Mouse (Mus musculus) cerebellum, adult (tissue): ENCODE results near the gene Amh.

Source experiments
- ATAC-seq: cut with Nextera tagmentation; 2 replicates; pipeline ENCODE4 v1.9.2; 2017; ENCODE audit warnings: mild to moderate bottlenecking, moderate library complexity, mixed read lengths; ENCODE audit not compliant: insufficient number of reproducible peaks, low FRiP score, low TSS enrichment

Amh gene

GRCm38 (mm10) chr10:80784871-80785270, 20.2 kb upstream of the Amh start:
- no peak for ATAC-seq

DNA sequence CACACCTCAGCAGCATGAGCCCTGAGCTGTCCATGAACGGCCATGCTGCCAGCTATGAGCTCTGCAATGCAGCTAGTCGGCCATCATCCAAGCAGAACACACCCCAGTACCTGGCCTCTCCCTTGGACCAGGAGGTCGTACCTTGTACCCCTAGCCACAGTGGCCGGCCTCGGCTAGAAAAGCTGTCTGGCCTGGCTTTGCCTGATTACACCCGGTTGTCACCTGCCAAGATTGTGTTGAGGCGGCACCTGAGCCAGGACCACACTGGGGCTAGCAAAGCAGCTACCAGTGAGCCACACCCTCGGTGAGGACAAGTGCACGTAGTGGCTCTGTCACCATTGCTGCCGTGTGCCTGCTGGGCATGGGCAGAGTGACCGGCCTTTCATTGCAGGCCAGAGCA, 19.1 kb upstream of the Amh start:
- no peak for ATAC-seq

DNA sequence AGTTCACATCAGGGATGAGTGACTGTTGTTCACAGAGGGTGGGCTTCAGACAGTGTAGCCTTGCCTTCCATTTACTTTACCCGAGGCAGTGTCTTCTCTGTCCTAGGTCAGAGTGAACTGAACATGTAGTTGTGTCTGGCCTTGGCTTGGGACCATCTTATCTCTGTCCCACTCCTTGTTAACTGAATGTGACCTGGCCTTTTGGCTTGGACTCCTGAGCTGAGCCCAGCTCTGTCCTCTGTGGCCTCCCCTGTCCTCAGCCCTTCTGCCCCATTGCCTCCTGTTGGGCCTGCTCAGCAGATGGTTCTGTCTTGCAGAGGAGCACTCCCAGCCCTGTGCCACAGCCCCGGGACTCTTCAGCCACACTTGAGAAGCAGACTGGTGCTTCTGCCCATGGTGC, 17.5 kb upstream of the Amh start:
- ATAC-seq, result no peak

- no peak for ATAC-seq
These were observed 14.2 kb upstream of the Amh start for GRCm38 (mm10) chr10:80790761-80791404.

DNA sequence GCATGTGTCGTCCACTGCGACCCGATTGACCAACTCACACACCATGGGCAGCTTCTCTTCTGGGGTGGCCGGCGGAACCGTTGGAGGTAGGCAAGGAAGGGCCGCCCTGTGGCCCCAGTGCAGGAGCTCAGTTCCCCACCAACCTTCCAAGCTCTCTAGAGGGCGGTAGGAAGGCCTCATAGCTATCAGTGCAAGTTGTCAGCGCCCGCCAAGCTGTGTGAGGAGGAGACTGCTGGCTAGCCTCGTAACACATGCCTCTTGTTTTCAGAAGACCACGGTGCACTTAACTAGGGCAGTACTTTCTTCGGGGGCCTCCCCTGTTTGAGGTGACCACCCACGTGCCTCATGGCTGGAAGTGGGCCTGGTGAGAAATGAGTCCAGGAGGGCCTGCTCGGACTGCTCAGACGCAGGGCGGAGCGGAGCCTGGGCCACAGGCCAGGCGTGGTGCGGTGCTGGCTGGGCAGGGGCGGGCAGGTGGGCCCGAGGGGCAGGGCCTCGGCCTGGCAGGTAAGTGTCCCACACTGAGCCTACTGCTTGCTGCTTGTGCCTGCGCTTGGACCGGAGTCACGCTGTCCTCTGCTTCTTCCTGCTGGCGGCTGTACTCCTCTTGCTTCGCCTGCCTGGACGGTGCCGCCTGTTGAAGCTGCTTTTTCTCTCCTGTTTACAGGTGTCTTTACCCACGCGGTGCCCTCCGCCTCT, 13.4 kb upstream of the Amh start:
- no peak; the same call in 1 of the 2 replicates for ATAC-seq

- ATAC-seq, result peak; percentile 68; the same call in 1 of the 2 replicates
These were observed 12.6 kb upstream of the Amh start for GRCm38 (mm10) chr10:80792175-80793032.

DNA sequence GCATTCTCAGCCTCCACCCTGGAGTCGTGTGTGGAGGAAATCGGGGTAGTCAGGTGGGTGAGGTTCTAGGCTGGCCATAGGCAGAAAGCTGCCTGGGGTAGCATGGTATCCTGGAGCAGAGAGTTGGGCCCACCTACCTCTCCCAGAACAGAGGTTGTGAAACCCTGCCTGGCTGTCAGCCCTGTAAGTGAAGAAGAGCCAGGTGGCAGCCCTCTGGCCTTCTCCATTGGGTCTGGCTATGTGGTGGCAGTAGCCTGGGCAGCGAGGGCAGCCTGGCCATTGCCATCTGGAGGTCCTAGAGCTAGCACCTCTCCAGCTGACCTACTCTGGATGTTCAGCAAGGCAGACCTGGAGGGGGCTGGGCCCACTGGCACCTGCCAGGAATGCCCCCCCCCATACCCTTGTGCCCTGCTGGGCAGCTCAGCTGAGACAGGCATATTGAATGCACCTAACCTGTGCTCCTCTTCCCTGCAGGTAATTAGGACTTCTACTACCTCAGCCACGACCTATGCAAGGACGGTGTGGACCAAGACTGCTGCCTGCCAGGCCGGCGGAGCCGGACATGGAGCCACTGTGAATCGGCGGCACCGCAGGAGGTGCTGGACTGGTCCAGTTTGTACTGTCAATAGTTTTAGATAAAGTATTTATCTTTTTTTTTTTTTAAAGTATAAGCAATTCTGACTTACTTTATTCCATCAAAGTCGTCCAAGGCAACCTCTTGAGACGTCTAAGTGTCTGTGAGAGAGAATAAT, 11.8 kb upstream of the Amh start:
- ATAC-seq, result peak; percentile 16; the same call in 1 of the 2 replicates

GRCm38 (mm10) chr10:80793803-80794202, 11.2 kb upstream of the Amh start:
- ATAC-seq, result no peak

DNA sequence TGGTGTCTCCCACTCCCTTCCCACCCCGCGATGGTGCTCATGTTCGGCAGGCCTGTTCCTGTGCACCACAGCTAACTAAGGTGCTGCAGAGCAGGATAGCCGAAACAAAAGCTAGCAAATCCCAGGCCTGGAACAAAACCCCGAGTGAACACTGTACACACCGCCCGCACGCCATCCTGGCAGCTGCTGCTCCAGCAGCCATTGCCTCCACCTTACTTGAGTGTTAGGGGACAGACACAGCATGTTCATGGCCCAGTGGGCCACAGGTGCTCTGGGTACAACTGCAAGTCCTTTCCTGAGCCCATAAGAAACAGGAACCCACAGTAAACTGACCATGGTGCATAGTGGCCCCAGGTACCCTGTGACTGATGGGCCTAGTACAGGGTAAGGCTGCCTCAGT, 10.3 kb upstream of the Amh start:
- no peak for ATAC-seq

- ATAC-seq, result no peak
These were observed 8.7 kb upstream of the Amh start for GRCm38 (mm10) chr10:80796307-80796848.

- ATAC-seq, result peak; percentile 28; the same call in 1 of the 2 replicates
These were observed 7.6 kb upstream of the Amh start for GRCm38 (mm10) chr10:80797186-80798149.

DNA sequence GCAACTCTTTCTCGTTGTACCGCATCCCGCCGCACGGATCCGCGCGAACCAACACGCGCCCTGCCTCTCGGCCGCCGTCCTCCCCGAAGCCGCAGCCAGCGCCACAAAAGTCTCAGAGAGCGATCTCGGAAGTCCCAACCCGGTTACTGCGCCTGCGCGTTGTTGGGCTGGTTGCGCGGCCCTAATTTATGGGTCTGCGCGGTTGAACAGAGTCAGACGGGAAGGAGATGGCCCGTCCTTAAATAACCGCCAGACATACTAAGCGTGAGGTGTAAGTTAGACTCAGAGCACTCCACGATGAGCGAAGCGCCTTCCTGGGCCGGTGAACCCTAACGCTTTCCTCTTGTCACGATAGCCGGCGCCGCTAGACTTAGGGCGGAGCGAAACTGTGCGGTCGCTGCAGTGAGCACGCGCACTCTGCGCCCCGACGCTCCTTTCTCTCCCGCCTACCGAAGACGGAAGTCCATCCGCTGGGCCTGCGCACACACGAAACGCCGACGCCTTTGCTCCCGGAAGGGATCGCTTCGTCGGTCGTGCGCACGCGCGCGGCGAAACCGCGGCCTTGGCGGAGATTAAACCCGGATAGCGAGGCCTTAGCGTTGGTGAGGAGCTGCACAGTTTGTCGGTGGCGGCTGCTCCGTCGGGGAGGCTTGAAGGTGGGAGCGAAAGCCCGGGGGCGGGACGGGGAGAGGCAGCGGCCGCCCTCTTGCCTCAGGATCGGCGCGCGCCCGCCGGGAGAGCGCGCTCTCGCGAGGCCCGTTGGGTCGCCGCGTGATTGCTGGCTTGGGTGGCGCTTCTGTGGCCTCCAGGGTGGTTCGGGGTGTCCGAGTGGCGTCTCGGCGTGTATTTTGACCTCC, 6.7 kb upstream of the Amh start, which contains the start of the genes Sf3a2 and Plekhj1:
Gene Sf3a2, plus strand, starts transcription at position 49 of the 857 bp plus-strand sequence.
Gene Plekhj1, minus strand, starts transcription at position 477 of the 857 bp plus-strand sequence.
- peak; percentile 72 for ATAC-seq

GRCm38 (mm10) chr10:80799070-80799566, 5.9 kb upstream of the Amh start:
- no peak for ATAC-seq

DNA sequence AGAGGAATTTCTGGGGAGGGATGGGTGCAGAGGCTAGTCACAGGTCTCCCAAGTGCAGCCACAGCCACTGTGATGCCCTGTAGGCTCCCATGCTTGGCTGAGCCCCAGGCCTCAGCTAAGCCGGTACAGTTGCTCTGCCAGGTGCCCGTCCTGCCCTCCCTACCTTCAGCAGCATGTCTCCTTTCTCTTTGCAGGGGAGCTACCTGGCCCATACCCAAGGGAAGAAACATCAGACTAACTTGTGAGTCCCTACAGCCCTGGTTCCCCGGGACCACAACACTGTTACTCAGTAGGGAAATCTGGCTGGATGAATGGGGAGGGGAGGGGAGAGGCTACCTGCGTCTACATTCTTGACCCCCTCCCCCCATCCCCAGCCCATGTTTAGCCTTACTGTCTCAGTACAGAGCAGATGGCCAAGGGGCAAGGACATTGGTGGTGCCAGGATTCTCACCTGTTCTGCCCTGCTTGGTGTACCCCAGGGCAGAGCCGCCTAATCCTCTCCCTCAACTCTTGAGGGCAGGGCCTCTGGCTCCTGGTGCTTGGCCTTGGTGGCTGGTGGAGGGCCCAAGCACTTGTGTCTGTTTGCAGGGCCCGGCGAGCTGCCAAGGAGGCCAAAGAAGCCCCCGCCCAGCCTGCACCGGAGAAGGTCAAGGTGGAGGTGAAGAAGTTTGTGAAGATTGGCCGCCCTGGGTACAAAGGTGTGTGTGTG, 2.7 kb upstream of the Amh start:
- no peak for ATAC-seq

- ATAC-seq, result no peak
These were observed 2.0 kb upstream of the Amh start for GRCm38 (mm10) chr10:80802996-80803395.

DNA sequence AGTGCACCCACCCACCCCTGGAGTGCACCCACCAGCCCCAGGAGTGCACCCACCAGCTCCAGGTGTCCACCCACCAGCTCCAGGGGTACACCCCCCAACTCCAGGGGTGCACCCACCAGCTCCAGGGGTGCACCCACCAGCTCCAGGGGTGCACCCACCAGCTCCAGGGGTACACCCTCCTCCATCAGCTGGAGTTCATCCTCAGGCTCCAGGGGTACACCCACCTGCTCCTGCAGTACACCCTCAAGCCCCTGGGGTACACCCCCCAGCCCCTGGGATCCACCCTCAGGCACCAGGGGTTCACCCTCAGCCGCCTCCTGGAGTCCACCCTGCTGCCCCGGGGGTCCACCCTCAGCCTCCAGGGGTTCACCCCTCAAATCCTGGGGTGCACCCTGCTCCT, 703 bp upstream of the Amh start:
- no peak for ATAC-seq

GRCm38 (mm10) chr10:80805322-80805721, 279 bp downstream of the Amh start:
- ATAC-seq, result no peak
